Mouse (Mus musculus): Measurements from ENCODE around the gene Nnat. TPM values are rescaled to one million over a fixed set of nuclear protein-coding genes. Genes with fewer than 3 reads are reported as not detected.

Nnat gene
- polyA plus RNA-seq, 2 experiments = 299 to 452 TPM

DNA sequence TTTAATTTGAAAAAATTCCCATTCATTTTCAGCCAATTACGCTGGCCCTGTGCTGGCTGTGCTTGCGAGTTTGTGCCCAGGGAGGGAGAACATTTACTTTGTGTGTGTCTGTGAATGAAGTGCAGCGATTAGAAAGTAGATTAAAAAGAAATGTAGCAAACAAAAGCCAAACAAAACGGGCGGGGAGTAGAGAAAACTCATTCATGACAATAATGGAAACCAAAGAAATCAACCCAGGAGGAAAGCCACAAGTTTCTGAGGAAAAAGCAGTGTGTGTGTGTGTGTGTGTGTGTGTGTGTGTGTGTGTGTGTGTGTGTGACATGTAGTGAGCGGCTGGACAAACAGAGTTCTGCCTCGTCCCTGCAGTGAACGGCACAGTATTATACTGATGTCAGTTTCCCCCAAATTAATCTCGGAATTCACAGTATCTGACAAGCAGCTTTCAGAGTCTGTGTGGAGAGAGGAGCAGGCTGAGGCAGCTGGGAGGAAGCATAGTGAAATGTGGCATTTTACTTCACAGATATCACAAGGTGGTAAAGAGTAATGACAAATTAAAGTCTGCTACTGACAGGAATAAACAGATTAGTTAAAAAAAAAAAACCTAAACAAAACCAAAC is 18.8 kb upstream of the Nnat start:
- no peak for ATAC-seq (ENCODE audit: low FRiP score, low read depth)
- H3K4me1 ChIP-seq (ENCODE audit: control insufficient read depth, insufficient read depth, low read length) = peaks cover 28% of the 10 kb centered on the region
- H3K9me3 ChIP-seq (ENCODE audit: control insufficient read depth, low read length) = no peaks in the 10 kb centered on the region
- no peak overlapping the region for H3K4me3 ChIP-seq (replicated peaks; ENCODE audit: low read length)
- DNase-seq (ENCODE audit: low spot score) = no peak
- peaks cover 15% of the 10 kb centered on the region for H3K36me3 ChIP-seq (ENCODE audit: control insufficient read depth, insufficient read depth, low read length)
- H3K27me3 ChIP-seq (ENCODE audit: control insufficient read depth, insufficient read depth, low read length) = no peaks in the 10 kb centered on the region
- no peak overlapping the region for H3K4me2 ChIP-seq (replicated peaks; ENCODE audit: low read depth, low read length, severe bottlenecking)
- 41% methylated on average over 9 of the region's 9 CpGs for WGBS
- no peak for TF ChIP-seq POLR2A (IDR thresholded peaks at IDR 0.05; ENCODE audit: borderline replicate concordance, extremely low read depth, insufficient read depth, insufficient read length)
- no peak overlapping the region for H3K27ac ChIP-seq (replicated peaks; ENCODE audit: low read depth, low read length)
- no peak overlapping the region for H3K9ac ChIP-seq (ENCODE audit: low read depth, low read length, severe bottlenecking)

- H3K4me2 ChIP-seq (replicated peaks; ENCODE audit: low read depth, low read length, severe bottlenecking) = no peak overlapping the region
- H3K9ac ChIP-seq (ENCODE audit: low read depth, low read length, severe bottlenecking) = no peak overlapping the region
- peaks cover 15% of the 10 kb centered on the region for H3K36me3 ChIP-seq (ENCODE audit: control insufficient read depth, insufficient read depth, low read length)
- peaks cover 23% of the 10 kb centered on the region for H3K4me1 ChIP-seq (ENCODE audit: control insufficient read depth, insufficient read depth, low read length)
- no peak overlapping the region for H3K27ac ChIP-seq (replicated peaks; ENCODE audit: low read depth, low read length)
- no peaks in the 10 kb centered on the region for H3K9me3 ChIP-seq (ENCODE audit: control insufficient read depth, low read length)
- DNase-seq (ENCODE audit: low spot score) (no peak), ATAC-seq (ENCODE audit: low FRiP score, low read depth) (no peak)
- no peaks in the 10 kb centered on the region for H3K27me3 ChIP-seq (ENCODE audit: control insufficient read depth, insufficient read depth, low read length)
- no peak overlapping the region for H3K4me3 ChIP-seq (replicated peaks; ENCODE audit: low read length)
- WGBS = 65% methylated on average over 8 of the region's 8 CpGs
- no peak for TF ChIP-seq POLR2A (IDR thresholded peaks at IDR 0.05; ENCODE audit: borderline replicate concordance, extremely low read depth, insufficient read depth, insufficient read length)
Measured at GRCm38 (mm10) chr2:157541631-157542030, 18.2 kb upstream of the Nnat start.

- no peak for ATAC-seq (ENCODE audit: low FRiP score, low read depth)
- Histone ChIP-seq H3K4me2 (replicated peaks; ENCODE audit: low read depth, low read length, severe bottlenecking) (no peak overlapping the region), H3K9ac (ENCODE audit: low read depth, low read length, severe bottlenecking) (no peak overlapping the region), H3K36me3 (ENCODE audit: control insufficient read depth, insufficient read depth, low read length) (peaks cover 17% of the 10 kb centered on the region), H3K9me3 (ENCODE audit: control insufficient read depth, low read length) (no peaks in the 10 kb centered on the region), H3K27me3 (ENCODE audit: control insufficient read depth, insufficient read depth, low read length) (no peaks in the 10 kb centered on the region), H3K27ac (replicated peaks; ENCODE audit: low read depth, low read length) (no peak overlapping the region), H3K4me1 (ENCODE audit: control insufficient read depth, insufficient read depth, low read length) (peaks cover 19% of the 10 kb centered on the region), H3K4me3 (replicated peaks; ENCODE audit: low read length) (no peak overlapping the region)
- no peak for TF ChIP-seq POLR2A (IDR thresholded peaks at IDR 0.05; ENCODE audit: borderline replicate concordance, extremely low read depth, insufficient read depth, insufficient read length)
- 67% methylated on average over 4 of the region's 4 CpGs for WGBS
- no peak for DNase-seq (ENCODE audit: low spot score)
Measured at GRCm38 (mm10) chr2:157542415-157542814, 17.5 kb upstream of the Nnat start.

GRCm38 (mm10) chr2:157544333-157544888 is 15.5 kb upstream of the Nnat start:
- TF ChIP-seq POLR2A (IDR thresholded peaks at IDR 0.05; ENCODE audit: borderline replicate concordance, extremely low read depth, insufficient read depth, insufficient read length) = no peak
- Histone ChIP-seq H3K27me3 (ENCODE audit: control insufficient read depth, insufficient read depth, low read length) (no peaks in the 10 kb centered on the region), H3K9me3 (ENCODE audit: control insufficient read depth, low read length) (no peaks in the 10 kb centered on the region), H3K36me3 (ENCODE audit: control insufficient read depth, insufficient read depth, low read length) (peaks cover 32% of the 10 kb centered on the region), H3K4me1 (ENCODE audit: control insufficient read depth, insufficient read depth, low read length) (peaks cover 19% of the 10 kb centered on the region), H3K4me3 (replicated peaks; ENCODE audit: low read length) (no peak overlapping the region), H3K27ac (replicated peaks; ENCODE audit: low read depth, low read length) (no peak overlapping the region), H3K9ac (ENCODE audit: low read depth, low read length, severe bottlenecking) (no peak overlapping the region), H3K4me2 (replicated peaks; ENCODE audit: low read depth, low read length, severe bottlenecking) (no peak overlapping the region)
- 55% methylated on average over 9 of the region's 9 CpGs for WGBS
- DNase-seq (ENCODE audit: low spot score) = no peak
- no peak for ATAC-seq (ENCODE audit: low FRiP score, low read depth)

DNA sequence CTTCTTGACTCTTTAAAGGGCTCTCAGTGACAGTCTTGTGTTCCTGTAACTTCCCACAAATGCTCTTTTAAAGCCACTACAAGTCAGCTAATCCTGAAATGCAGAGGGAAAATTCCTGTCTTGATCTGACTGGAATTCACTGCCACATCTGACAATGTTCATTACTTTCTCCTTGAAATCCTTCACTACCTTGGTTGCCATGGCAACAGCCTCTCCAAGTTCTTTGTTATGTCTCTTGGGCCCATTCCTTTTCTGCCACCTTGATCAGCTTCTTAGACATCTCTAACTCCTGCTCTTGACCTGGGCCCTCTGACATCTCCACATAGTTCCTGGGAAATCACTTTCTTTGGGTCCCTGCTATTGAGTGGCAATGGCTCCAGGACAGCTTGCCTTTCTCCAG is 13.2 kb upstream of the Nnat start:
- Histone ChIP-seq H3K27me3 (ENCODE audit: control insufficient read depth, insufficient read depth, low read length) (no peaks in the 10 kb centered on the region), H3K4me3 (replicated peaks; ENCODE audit: low read length) (no peak overlapping the region), H3K4me2 (replicated peaks; ENCODE audit: low read depth, low read length, severe bottlenecking) (no peak overlapping the region), H3K27ac (replicated peaks; ENCODE audit: low read depth, low read length) (no peak overlapping the region), H3K36me3 (ENCODE audit: control insufficient read depth, insufficient read depth, low read length) (peaks cover 33% of the 10 kb centered on the region), H3K9ac (ENCODE audit: low read depth, low read length, severe bottlenecking) (no peak overlapping the region), H3K9me3 (ENCODE audit: control insufficient read depth, low read length) (no peaks in the 10 kb centered on the region), H3K4me1 (ENCODE audit: control insufficient read depth, insufficient read depth, low read length) (peaks cover 1% of the 10 kb centered on the region; the same call in 1 of the 2 replicates)
- no peak for TF ChIP-seq POLR2A (IDR thresholded peaks at IDR 0.05; ENCODE audit: borderline replicate concordance, extremely low read depth, insufficient read depth, insufficient read length)
- DNase-seq (ENCODE audit: low spot score) = no peak
- no peak for ATAC-seq (ENCODE audit: low FRiP score, low read depth)

All from limb, embryonic 14.5 days (tissue).